Mouse (Mus musculus): Measurements from ENCODE around the gene Arih1.

GRCm38 (mm10) chr9:59458997-59459510 lies 27.4 kb downstream of the Arih1 start:
- no peak for TF ChIP-seq CTCF (IDR thresholded peaks at IDR 0.05; ENCODE audit: low read depth)
- TF ChIP-seq EP300 (IDR thresholded peaks at IDR 0.05; ENCODE audit: low read depth) = no peak
